Mouse (Mus musculus) erythroblast, embryonic 14.5 days (primary cell): ENCODE data around the gene Rnf185. TPM values are rescaled to one million over a fixed set of nuclear protein-coding genes. Genes with fewer than 3 reads are reported as not detected.

Experiments used
- H3K27me3 ChIP-seq: 2 replicates; pipeline ENCODE4 v1.6.1; 2012; ENCODE audit warnings: inconsistent platforms; ENCODE audit not compliant: control insufficient read depth
- H3K36me3 ChIP-seq: 2 replicates; pipeline ENCODE4 v1.6.1; 2012; ENCODE audit warnings: mild to moderate bottlenecking, inconsistent platforms; ENCODE audit not compliant: control insufficient read depth
- H3K4me1 ChIP-seq: 2 replicates; pipeline ENCODE4 v1.6.1; 2012; ENCODE audit warnings: inconsistent platforms; ENCODE audit not compliant: control insufficient read depth
- H3K4me3 ChIP-seq: replicated peaks from 2 replicates; pipeline ENCODE3; 2012; ENCODE audit warnings: moderate library complexity, mild to moderate bottlenecking, inconsistent platforms
- H3K9me3 ChIP-seq: 2 replicates; pipeline ENCODE4 v1.6.1; 2012; ENCODE audit warnings: low read length, inconsistent platforms, mixed read lengths; ENCODE audit not compliant: control insufficient read depth
- GATA1 ChIP-seq: IDR thresholded peaks from 2 replicates; pipeline ENCODE4 v1.6.1; 2012; ENCODE audit warnings: low read length, inconsistent platforms, mixed read lengths
- TAL1 ChIP-seq: IDR thresholded peaks from 3 replicates; pipeline ENCODE4 v1.6.1; 2012; ENCODE audit warnings: low read length, inconsistent platforms, mixed read lengths
- polyA plus RNA-seq: library from polyadenylated mRNA; stranded (reverse); fragments of >175 nt; gene quantifications from 2 replicates; pipeline ENCODE4 v1.2.3, GENCODE M21; 2012

Rnf185 gene
- polyA plus RNA-seq, 1 experiment: 0.08 TPM

GRCm38 (mm10) chr11:3374293-3374645 lies 77.9 kb downstream of the Rnf185 start:
- Histone ChIP-seq H3K36me3 (no peaks in the 10 kb centered on the region; the same call in 1 of the 2 replicates), H3K9me3 (no peaks in the 10 kb centered on the region), H3K4me3 (no peak overlapping the region), H3K27me3 (no peaks in the 10 kb centered on the region), H3K4me1 (peaks cover 19% of the 10 kb centered on the region)
- TF ChIP-seq GATA1 (no peak), TAL1 (no peak)

GRCm38 (mm10) chr11:3373591-3374292 lies 78.4 kb downstream of the Rnf185 start:
- TF ChIP-seq GATA1 (no peak), TAL1 (no peak)
- Histone ChIP-seq H3K9me3 (no peaks in the 10 kb centered on the region), H3K4me3 (no peak overlapping the region), H3K27me3 (no peaks in the 10 kb centered on the region), H3K4me1 (peaks cover 16% of the 10 kb centered on the region), H3K36me3 (no peaks in the 10 kb centered on the region; the same call in 1 of the 2 replicates)

GRCm38 (mm10) chr11:3371599-3372295 lies 80.4 kb downstream of the Rnf185 start:
- Histone ChIP-seq H3K36me3 (no peaks in the 10 kb centered on the region), H3K27me3 (no peaks in the 10 kb centered on the region), H3K4me3 (peak overlapping the region; percentile 60), H3K4me1 (peaks cover 16% of the 10 kb centered on the region), H3K9me3 (no peaks in the 10 kb centered on the region)
- no peak for TF ChIP-seq GATA1
- no peak for TF ChIP-seq TAL1

GRCm38 (mm10) chr11:3370928-3371598 lies 81.1 kb downstream of the Rnf185 start:
- Histone ChIP-seq H3K4me1 (peaks cover 16% of the 10 kb centered on the region), H3K36me3 (no peaks in the 10 kb centered on the region), H3K27me3 (no peaks in the 10 kb centered on the region), H3K9me3 (no peaks in the 10 kb centered on the region), H3K4me3 (peak overlapping the region; percentile 60)
- TF ChIP-seq GATA1: no peak
- no peak for TF ChIP-seq TAL1

- H3K27me3 ChIP-seq: no peaks in the 10 kb centered on the region
Observed at GRCm38 (mm10) chr11:3370162-3370561, 82.0 kb downstream of the Rnf185 start.

GRCm38 (mm10) chr11:3369449-3369848 lies 82.7 kb downstream of the Rnf185 start:
- H3K4me1 ChIP-seq: peaks cover 16% of the 10 kb centered on the region
- H3K27me3 ChIP-seq: no peaks in the 10 kb centered on the region
- TF ChIP-seq TAL1: no peak
- TF ChIP-seq GATA1: no peak
- H3K36me3 ChIP-seq: no peaks in the 10 kb centered on the region
- no peaks in the 10 kb centered on the region for H3K9me3 ChIP-seq
- H3K4me3 ChIP-seq: no peak overlapping the region

More at GRCm38 (mm10) chr11:3370162-3370561, 82.0 kb downstream of the Rnf185 start:
- no peaks in the 10 kb centered on the region for H3K9me3 ChIP-seq
- no peak overlapping the region for H3K4me3 ChIP-seq
- no peak for TF ChIP-seq GATA1
- TF ChIP-seq TAL1: no peak
- H3K4me1 ChIP-seq: peaks cover 16% of the 10 kb centered on the region
- H3K36me3 ChIP-seq: no peaks in the 10 kb centered on the region

- Histone ChIP-seq H3K4me3 (no peak overlapping the region), H3K9me3 (no peaks in the 10 kb centered on the region), H3K27me3 (no peaks in the 10 kb centered on the region), H3K36me3 (no peaks in the 10 kb centered on the region), H3K4me1 (peaks cover 16% of the 10 kb centered on the region)
- TF ChIP-seq TAL1: no peak
- TF ChIP-seq GATA1: no peak
Observed at GRCm38 (mm10) chr11:3368983-3369382, 83.2 kb downstream of the Rnf185 start.

- Histone ChIP-seq H3K27me3 (no peaks in the 10 kb centered on the region), H3K4me3 (no peak overlapping the region), H3K36me3 (no peaks in the 10 kb centered on the region), H3K4me1 (peaks cover 11% of the 10 kb centered on the region), H3K9me3 (no peaks in the 10 kb centered on the region)
- no peak for TF ChIP-seq TAL1
- TF ChIP-seq GATA1: no peak
Observed at GRCm38 (mm10) chr11:3366411-3366810, 85.8 kb downstream of the Rnf185 start.

Other genes starting within 250 kb of the Rnf185 start
- gene Eif4enif1, start 250.0 kb downstream of the Rnf185 start, polyA plus RNA-seq: 5.1 and 7.0 TPM in 2 replicates
- 3.4 and 5.6 TPM in 2 replicates for gene Drg1, start 185.9 kb downstream of the Rnf185 start, polyA plus RNA-seq
- gene Patz1, start 163.5 kb downstream of the Rnf185 start, polyA plus RNA-seq: 1.8 and 2.0 TPM in 2 replicates
- 0.07 TPM in 1 of 2 replicates, not detected in the other for gene Pik3ip1, start 122.0 kb downstream of the Rnf185 start, polyA plus RNA-seq
- 1.4 and 1.6 TPM in 2 replicates for gene Limk2, start 43.2 kb downstream of the Rnf185 start, polyA plus RNA-seq
- gene Pla2g3, start 35.9 kb upstream of the Rnf185 start, polyA plus RNA-seq: 0.01 TPM in 1 of 2 replicates, not detected in the other
- gene Inpp5j, start 52.5 kb upstream of the Rnf185 start, polyA plus RNA-seq: 0.01 TPM in 1 of 2 replicates, not detected in the other
- 0.37 and 0.41 TPM in 2 replicates for gene Selenom, start 62.3 kb upstream of the Rnf185 start, polyA plus RNA-seq
- 0.65 and 0.67 TPM in 2 replicates for gene Smtn, start 88.2 kb upstream of the Rnf185 start, polyA plus RNA-seq
- gene Morc2a, start 196.8 kb upstream of the Rnf185 start, polyA plus RNA-seq: 0.22 TPM in 2 replicates